Mouse (Mus musculus) left cerebral cortex, postnatal 36 days (tissue): Measurements from ENCODE around the gene Kctd5. TPM values are rescaled to one million over a fixed set of nuclear protein-coding genes. Genes with fewer than 3 reads are reported as not detected.

Experiments used
- microRNA-seq: library from miRNA; unstranded; fragments of <30 nt; microRNA quantifications from one replicate; pipeline ENCODE4 v1.2.0, GENCODE M21; 2022
- total RNA-seq, 2 experiments: library from RNA; stranded (reverse); gene quantifications; 2 replicates each; pipeline ENCODE4 v1.2.3; 2021

Gene Kctd5
- total RNA-seq, 2 experiments from 2014 or later: 23.6 to 24.8 TPM

Small RNAs within 50 kb of the gene (microRNA-seq; reads per million reads assigned to microRNA genes)
- not detected for gene Gm27700

Other genes with a start within 250 kb of the Kctd5 start
- 100 to 1,000 TPM; 330 to 406 TPM for gene Elob, start 244.3 kb downstream of the Kctd5 start, total RNA-seq
- not detected for gene Prss33, start 237.4 kb downstream of the Kctd5 start, total RNA-seq
- gene Prss32, start 229.6 kb downstream of the Kctd5 start, total RNA-seq: not detected
- 1 to 10 TPM; 1.5 to 1.6 TPM for gene Prss41, start 229.3 kb downstream of the Kctd5 start, total RNA-seq
- gene Prss21, start 205.4 kb downstream of the Kctd5 start, total RNA-seq: not detected
- not detected for gene Dcpp1, start 192.6 kb downstream of the Kctd5 start, total RNA-seq
- gene Dcpp2, start 192.6 kb downstream of the Kctd5 start, total RNA-seq: not detected
- gene Dcpp3, start 156.0 kb downstream of the Kctd5 start, total RNA-seq: not detected
- not detected for gene Sbp, start 131.8 kb downstream of the Kctd5 start, total RNA-seq
- not detected for gene Sbpl, start 118.2 kb downstream of the Kctd5 start, total RNA-seq
- gene Prss30, start 92.9 kb downstream of the Kctd5 start, total RNA-seq: under 1 TPM; 0.20 to 0.68 TPM
- gene Prss22, start 75.4 kb downstream of the Kctd5 start, total RNA-seq: 1 to 10 TPM; 1.2 to 1.8 TPM
- not detected for gene Prss27, start 35.3 kb downstream of the Kctd5 start, total RNA-seq
- 100 to 1,000 TPM; 107 to 110 TPM for gene Pdpk1, start 77.4 kb upstream of the Kctd5 start, total RNA-seq
- gene Amdhd2, start 90.3 kb upstream of the Kctd5 start, total RNA-seq: 10 to 100 TPM; 29.1 to 29.5 TPM
- gene Atp6v0c, start 96.2 kb upstream of the Kctd5 start, total RNA-seq: 1,000 to 10,000 TPM; 1,241 to 1,448 TPM
- gene Tbc1d24, start 132.1 kb upstream of the Kctd5 start, total RNA-seq: 10 to 100 TPM; 64.4 to 65.5 TPM
- gene Ntn3, start 136.0 kb upstream of the Kctd5 start, total RNA-seq: 10 to 100 TPM; 10.0 to 10.4 TPM
- 10 to 100 TPM in 1 of 2 experiments, 1 to 10 TPM in 1; 9.4 to 14.2 TPM for gene Tedc2, start 147.4 kb upstream of the Kctd5 start, total RNA-seq
- gene Ccnf, start 178.0 kb upstream of the Kctd5 start, total RNA-seq: 1 to 10 TPM; 4.9 to 5.4 TPM